Mouse (Mus musculus): Measurements from ENCODE around the gene Nme3.

- TF ChIP-seq GATA1 (IDR thresholded peaks at IDR 0.05; ENCODE audit: borderline replicate concordance, low read length) (no peak), FLI1 (IDR thresholded peaks at IDR 0.05; ENCODE audit: low read length) (no peak)
These were observed 38.3 kb upstream of the Nme3 start for GRCm38 (mm10) chr17:24857831-24858470.
